Mouse (Mus musculus) heart, adult 11 months (tissue): Measurements from ENCODE around the gene Ptprg.

Experiments
- DNase-seq: peaks from one replicate; pipeline ENCODE4 v3.0.0; 2022

Gene Ptprg

DNA sequence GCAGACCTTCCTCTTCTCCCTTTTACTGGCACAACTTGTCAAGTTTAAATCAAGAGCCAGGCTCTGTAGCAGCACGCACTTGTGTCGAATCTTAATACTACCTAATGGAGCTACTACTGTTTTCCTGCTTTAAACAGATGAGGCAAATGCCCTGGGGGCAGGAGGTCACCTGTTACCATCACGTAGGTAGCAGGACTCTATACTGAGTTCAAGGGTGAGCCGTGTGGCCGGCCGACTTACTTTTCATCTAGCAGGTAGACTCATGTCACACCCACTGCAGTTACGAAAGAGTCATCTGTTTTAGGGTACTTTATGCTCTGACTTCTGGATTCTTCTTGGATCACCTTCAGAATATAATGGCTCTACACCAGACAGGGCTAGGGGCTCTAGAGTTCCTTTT is 66.3 kb downstream of the Ptprg start:
- DNase-seq: no peak

DNA sequence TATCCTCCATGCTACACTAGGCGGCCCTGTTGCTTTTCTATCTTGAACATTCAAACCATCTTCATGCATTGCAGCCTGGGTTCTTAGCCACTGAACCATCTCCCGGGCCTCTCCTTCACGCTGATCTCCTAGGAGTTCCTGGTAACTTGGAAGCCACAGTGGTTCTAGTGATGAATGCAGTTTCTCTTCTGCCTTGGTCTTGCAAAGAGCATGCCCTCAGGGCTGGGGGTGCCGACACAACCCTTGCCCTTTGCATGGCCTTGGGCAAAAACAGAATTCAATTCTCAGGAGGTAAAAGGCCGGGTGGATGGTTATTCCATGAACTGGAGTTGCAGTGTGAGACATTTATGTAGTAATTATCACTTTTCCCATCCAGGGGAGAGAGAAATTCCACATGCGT is 67.0 kb downstream of the Ptprg start:
- DNase-seq: no peak

DNA sequence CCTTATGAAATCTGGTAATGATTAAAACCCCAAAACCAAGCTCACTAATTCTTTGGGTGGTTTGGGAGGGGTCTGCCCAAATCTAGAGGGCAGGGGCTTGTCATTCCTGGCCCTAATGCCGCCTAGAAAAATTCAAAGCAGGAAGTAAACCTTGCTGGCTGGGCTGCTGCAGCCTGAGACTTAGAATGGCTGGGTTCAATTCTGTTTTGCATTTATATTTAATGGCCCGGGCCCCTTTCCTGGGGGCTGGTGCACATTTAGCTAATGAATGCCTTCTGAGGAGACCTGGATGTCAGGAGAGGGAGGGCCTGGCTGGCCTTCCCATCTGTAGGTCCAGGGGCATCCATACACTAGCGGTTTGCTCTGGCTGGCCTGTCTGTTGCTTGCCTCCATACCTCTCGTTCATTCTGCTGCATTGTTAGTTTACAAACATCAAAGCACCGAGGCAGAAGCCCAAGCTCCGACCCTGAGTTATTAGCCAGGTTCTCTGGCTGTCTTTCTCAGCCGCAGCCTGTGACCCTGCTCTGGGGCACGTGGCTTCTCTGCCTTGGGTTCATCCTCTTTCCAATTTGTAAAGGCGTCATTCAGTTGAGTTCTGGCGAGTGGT is 67.7 kb downstream of the Ptprg start:
- no peak for DNase-seq

DNA sequence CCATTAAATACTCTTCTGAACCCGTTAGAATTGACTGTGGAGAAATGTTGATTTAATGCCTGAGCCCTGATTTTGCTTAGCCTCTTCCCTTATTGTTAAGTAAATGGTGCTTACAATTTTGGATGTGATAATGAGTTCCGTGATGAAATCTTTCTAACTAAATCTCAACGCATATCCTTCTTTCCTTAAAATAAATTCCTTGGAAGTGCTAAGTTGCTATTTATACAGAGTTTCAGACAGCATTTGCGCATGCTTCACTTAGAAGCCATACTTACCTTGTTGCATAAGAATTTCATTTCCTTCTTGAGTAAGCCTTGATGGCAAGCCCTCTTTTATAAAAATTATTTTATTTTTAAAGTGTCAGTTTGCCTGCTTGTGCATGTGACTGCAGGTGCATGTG is 70.2 kb downstream of the Ptprg start:
- no peak for DNase-seq

DNA sequence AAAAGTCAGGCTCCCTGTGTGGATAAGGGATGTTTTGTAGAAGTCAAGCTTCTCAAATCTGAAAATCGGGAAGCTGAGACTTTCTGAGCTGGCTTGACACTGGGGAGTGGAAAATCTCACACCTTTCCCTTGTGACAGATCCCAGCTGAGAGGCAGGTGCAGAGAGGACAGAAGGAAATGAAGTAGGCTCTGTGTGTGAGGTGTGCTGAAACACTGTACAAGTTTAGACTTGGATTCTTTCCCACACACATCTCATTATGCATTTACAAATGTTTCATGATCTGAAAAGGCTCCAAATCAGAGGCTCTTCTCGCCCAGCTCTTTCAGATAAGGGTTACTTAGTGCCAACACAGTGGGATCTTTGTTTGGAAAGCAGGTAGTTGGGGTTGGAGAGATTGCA is 77.4 kb downstream of the Ptprg start:
- no peak for DNase-seq

DNA sequence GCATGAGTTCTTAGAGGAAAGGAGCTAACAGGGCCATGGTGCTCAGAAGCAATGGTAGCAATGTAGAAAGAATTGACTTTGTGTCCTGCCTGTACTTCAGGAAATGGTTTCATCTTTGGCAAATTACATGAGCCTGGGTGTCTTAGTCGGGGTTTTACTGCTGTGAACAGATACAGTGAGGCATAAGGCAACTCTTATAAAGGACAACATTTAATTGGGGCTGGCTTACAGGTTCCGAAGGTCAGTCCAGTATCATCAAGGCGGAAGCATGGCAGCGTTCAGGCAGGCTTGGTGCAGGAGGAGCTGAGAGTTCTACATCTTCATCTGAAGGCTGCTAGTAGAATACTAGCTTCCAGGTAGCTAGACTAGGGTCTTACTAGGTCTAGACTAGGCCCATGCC is 78.2 kb downstream of the Ptprg start:
- DNase-seq: no peak

DNA sequence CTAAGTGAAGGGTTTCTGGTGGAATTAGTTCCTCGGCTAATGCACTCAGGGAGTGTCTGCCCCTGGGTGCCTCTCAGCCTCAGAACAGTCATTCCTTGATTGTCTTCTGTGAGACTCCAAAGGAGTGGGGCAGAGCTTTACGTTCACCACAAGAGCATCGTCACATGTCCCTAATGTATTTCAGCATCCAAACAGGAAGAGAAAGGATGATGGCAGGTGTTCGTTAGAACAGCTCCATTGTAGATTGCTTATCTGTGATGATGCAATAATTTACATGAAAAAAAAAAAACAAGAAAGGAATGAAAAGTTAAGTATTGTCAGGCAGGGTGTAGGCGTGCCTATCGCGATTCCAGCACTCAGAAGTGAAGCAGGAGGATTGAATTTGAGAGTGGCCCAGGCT is 84.3 kb downstream of the Ptprg start:
- DNase-seq: no peak

DNA sequence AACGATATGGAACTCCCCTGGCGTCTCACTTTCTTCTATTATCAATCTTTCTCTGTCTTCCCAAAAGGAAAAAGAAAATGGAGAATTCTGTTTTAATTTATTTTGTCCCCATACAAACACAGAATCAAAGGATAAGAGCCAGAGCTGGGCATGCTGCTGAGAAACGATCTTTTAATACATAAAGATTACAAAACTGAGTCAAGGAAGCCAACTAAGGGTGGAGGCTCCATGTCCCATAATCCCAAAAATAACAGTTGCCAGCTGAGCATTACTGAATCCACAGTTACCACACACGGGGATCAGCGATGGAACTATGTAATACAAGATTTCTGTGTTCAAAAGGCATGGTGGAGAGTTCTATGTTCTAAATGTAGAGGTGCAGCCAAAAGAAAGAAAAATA is 86.0 kb downstream of the Ptprg start:
- DNase-seq: no peak

DNA sequence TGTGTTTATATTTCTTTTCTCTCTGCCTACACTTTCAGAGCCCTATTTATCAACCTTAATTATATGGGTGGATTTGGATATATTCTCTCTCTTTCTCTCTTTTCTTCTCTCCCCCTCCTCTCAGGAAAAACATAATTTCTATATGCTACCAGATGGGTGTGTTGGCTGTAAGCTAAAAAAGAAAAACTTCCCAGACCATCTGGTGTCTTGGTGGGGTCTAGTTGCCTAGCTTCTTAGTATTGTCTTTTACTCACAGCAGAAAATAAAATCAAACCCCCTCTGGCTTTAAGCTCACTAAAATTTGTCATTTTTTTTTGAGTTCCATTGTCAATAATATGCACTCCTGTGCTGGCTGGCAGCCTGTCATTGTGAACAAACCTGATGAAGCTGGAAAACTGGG is 87.0 kb downstream of the Ptprg start:
- DNase-seq: no peak

DNA sequence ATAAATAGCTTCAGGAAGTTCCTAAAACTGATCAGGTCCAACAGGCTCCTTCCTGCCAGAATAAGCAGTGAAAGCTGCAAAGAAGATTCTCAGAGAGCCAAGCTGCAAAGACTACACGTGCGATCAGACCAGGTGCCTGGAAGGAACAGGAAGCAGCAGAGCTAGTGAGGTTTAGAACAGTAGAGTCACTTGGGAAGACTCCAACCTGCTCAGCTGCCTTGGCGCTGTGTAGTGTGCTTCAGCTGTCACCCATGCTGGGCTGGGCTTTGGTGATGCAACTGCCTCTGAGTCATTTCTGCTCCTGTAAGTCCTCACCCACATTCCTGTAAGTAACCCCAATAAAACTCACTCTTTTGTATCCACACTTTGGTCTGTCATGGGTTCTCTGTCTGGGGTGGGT is 87.7 kb downstream of the Ptprg start:
- no peak for DNase-seq

DNA sequence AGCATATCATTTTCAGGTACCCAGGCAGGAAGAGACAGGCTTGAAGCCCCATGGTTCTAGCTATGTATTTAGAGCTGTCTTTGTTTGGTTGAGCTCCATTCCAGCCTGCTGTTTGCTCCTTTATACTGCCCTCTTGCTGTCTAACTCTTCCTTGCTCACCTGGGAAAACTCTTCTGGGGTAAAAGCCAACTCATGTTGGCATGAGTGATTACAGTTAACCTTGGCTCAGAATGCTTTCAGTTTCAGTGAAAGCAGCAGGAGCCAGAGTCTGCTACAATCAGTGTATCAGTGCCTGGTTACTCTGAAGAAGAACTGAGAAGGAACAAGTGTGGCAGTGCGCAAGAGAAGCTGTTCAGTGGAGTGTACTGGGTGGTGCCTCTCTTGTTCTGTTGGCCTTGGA is 89.6 kb downstream of the Ptprg start:
- no peak for DNase-seq

DNA sequence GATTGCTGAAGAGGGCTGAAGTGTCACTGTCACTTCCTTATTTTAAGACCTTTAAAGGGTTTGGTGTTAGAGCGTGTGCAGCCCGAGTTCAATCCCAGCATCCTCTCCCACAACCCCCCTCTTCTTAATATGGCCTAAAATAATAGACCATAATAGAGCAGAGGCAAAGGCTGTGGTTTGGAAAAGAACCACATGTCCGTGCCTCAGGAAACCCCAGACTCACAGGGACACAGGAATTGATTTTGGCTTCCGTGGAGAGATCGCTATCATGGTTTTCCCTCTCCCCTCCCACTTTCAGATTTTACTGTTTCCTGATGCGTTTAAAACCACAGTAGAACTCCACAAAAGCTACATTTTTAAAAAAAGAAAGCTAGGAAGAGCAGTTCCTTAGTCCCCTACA is 104.0 kb downstream of the Ptprg start:
- no peak for DNase-seq

DNA sequence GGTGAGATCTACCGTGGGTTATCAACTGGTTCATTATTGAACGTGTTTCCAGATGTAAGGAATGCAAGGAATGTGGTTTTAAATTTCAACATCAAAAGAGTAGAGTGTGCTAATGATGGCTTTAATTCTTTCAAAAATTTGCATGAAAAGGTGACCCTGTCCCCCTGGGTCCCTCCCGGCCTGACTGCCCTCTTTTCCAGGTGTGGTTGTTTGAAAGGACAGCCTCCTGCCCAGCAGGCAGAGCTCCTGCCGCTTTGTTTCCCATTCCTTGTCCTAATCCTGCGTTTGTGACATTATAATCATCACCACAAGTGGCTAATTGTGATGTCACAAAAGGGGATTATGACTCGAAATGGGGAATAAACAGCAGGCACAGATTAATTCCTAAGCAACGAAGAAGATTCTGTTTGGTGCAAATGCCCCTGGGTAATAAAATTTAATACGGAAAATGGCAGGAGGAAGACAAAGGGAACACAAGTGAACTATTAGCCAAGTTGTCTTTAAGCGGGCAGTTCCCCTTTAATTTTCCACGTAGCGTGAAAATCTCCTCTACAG is 110.4 kb downstream of the Ptprg start:
- DNase-seq: no peak

DNA sequence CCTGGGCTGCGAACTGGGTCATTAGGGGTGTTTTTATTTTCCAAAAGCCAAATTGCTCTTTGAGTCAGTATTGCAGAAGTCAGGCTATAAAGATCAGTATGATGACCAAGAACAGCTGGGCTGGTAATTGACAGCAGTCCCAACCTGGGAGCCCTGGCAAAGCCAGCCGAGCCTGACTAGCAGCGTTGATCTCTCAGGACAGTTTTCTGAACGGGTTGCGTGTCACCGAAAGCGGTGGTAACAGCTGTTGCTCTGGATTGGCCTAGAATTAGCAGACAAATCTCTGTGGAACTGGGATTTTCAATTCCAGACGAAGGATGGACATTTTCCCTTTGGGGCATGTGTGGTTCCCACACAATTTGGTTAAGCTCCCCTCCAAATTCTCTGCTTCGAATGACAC is 111.0 kb downstream of the Ptprg start:
- peak; percentile 93 for DNase-seq

DNA sequence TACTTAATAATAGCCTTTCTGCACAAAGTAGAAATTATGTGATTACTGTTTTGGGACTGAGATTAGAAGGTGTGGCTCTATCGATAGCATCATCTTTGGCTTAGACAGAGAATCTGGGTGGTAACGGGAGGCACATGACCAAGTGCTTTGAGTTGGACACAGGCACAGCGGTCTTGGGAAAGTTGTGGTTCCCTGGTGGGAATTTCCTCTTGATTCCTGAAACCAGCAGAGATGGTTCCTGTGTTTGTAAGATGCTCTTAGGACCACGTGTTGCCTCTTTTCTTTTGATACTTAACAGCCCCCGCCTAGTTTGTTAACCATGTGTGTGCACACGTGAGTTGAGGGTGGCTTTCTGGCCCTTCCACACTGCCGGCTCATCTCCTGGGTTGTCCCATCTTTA is 111.7 kb downstream of the Ptprg start:
- peak; percentile 93 for DNase-seq

DNA sequence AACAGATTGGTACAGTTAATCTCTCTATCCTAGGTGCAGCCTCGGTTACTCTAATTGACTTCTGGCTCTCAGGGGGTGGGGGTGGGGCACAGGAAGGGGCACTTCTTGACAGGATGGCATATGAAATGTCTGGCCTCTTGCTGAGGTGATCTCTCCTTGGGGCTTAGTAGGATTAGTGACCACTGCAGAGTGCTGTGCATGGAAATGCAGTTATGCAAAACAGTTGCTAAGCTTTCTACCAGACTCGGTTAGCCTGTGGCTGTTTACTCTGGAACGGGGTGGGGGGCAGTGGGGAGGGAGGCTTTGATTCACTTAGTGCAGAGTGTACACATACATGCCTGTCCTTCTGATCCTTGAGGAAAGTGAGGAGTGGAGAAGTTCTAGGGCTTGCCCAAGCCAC is 114.4 kb downstream of the Ptprg start:
- DNase-seq: peak; percentile 53

DNA sequence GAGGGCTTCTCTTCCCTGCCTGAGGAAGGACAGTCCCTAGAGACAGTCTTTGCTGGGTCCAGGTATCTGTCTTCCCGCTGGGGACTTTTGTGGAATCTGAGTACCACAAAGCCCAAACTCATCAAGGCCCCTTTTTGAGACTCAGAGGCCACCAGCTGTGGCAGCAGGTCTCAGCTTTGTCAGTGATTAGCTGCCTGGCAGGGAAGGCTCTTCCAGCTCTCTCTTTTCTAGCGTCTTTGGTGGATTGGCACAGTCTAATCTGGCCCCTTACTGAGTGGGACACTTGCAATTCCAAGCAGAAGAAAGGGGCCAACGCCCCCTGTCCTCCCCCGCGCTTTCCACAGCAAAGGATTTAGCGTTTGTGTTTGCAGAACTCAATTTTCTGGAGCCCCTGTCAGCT is 117.5 kb downstream of the Ptprg start:
- no peak for DNase-seq

DNA sequence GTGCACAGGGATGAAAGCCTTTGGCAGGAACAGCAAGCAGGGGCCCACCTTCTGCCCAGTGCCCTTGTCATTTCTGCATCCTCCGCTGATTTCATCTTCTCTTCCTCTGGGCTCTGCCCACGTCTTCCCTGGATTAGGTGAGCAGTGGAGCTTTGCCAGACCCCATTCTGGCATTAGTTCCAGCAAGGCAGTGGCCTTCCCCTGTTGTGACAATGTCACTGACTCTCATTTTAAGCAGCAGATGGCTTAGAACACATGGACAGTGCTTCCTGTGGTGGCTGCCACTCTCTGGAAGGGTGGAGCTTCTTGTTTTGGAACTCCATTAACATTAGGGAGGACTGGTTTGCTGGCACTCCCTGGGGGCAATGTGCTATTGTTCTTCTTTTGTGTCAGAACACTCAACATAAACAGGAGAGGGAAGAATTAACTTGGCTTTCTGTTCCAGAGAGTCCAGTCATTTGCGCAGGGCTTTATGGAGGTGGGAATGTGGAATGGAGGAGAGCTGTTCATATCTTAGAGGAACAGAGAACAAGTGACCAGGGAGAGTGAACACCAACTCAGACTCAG is 119.7 kb downstream of the Ptprg start:
- no peak for DNase-seq

DNA sequence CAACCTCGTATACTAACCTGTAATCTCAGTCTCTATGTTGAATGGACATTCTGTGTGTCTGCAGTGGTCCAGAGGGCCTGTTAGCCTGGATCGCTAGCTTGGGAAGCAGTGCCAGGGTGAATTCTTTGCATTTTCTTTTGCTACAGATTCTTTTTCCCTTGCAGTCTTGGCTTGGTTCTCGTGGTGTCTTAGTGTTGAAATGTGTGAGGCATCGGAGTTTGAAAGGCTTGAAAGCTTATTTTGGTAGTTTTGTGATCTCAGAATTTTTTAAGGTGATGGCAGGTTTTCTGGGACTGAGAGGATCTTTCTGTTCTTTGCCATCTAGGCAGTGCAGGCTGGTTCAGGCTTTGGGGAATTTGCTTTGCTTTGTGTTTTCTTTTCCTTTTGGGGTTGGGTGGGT is 124.9 kb downstream of the Ptprg start:
- DNase-seq: no peak

DNA sequence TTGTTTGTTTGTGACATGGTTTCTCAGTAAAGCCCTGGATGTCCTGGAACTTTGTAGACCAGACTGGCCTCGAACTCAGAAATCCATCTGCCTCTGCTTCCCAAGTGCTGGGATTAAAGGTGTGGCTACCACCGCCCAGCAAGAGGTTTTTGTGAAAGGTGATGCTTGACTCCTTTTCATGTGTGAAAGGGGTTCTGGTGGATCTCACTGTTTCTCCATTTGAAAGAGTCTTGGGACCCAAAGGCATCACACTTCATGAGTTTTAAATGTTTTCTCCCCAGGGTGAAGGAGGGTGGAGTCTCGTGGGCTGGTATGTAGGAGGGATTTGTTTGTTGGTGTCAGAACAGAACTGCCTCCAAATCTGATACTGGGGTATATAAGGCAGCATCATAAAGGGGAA is 126.4 kb downstream of the Ptprg start:
- no peak for DNase-seq

DNA sequence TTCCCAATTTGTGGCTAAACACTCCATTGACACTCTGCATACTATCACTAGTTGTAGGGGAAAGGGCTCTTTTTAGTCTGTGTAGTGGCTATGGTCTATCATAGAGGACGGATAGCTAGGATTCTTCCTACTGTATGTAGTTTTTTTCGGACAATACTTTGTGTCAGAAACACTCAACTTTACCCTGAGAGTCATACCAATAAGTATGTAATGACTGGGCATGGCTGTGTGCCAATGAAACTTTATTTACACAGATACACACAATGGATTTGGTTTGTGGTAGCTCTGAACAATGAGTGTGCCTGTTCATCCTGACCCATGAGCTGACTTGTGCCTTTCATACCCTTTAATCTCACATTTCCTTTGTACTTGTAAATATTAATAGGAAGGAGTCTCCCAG is 127.3 kb downstream of the Ptprg start:
- no peak for DNase-seq

DNA sequence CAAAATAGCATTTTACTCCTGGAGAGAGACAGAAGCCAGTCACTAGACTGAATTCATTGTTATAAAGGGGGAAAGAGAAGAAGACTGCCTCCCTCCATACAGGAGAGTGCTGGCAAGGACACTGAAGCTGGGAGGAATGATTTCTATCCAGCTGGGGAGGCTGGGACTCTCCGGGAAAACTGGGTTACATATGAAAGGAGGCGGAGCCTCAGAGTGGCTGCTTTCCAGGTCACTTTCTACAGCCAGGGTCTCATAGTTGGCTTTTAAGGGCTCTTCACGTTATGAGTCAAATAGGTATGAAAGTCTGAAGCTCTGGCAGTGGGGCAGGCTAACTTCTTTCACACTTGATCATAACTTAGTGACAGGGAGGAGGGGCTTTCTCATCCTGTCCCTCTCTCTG is 129.1 kb downstream of the Ptprg start:
- no peak for DNase-seq

DNA sequence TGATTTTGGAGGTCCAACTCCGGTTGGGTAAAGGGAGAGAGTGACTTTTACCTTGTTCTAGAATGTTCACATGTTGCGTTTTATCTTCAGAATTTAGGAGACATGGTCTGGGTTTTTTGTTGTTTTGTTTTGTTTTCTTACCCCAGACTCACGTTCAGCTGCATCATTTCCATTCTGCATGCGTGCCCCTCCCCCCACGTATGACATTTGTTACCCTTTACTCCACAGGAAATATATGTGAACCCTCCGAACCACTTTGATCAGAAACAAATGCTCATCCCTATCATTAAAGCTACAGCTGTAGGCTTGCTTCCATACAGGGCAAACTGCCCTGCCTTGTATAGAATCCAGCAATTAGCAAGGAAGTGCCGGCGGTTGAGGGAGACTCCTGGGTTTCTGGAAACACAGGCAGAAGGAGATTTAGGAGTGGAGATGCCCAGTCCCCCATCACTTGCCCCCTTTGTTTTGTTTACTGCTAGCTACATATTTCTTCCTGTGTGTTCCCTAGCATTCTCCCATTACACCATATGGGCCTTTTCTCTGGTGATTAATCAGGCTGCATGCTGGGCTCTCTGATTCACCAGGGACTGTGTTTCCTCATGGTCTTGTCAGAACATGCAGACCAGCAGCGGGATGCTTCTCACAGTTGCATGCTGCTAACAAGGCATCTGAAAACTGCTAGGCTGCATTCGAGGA is 130.2 kb downstream of the Ptprg start:
- peak; percentile 86 for DNase-seq

DNA sequence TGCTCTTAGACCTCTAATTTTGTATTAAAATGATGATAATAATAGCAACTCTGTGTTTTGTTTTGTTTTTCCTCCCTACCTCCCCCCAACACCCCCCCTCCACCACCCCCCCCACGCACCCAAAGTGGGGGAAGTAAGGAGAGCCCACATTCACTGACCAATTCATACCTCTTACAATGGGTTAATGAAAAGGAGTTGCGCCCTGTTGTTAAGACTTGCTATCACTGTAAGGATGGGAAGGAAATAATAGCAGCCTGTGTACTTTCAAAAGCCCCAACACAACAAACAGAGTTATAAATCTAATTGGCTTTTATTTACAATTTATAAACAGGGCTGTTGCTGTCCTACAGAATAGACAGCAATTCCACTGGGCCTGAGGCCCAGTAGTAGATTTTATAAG is 130.8 kb downstream of the Ptprg start:
- no peak for DNase-seq

DNA sequence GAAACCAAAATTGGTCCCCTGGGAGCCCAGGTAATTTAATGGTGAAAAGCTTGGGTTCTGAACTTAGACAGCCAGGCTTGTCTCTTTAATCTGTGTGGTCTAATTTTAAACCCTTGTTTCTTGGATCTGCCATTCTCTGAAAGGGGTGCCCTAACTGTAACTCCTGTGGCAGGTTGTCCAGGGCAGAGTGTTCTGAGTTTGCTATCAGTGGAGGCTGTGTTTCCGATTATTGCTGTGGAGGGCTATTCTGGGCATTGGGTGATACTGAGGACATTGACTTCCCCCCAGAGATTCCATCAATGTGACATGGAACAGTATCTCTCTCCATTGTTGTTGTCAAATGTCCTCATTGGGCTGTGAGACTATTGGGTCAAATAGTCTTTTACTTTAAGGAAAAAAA is 134.2 kb downstream of the Ptprg start:
- peak; percentile 95 for DNase-seq
